Mouse (Mus musculus) bone marrow macrophage, adult 2 months (primary cell): Measurements from ENCODE around the gene Ebf1.

Experiments used
- CTCF ChIP-seq: IDR thresholded peaks from 2 replicates; pipeline ENCODE4 v1.5.1; 2012; ENCODE audit warnings: low read depth, mild to moderate bottlenecking, low read length, moderate library complexity
- POLR2A ChIP-seq: IDR thresholded peaks from 2 replicates; pipeline ENCODE4 v1.6.1; 2012; ENCODE audit warnings: mild to moderate bottlenecking, low read depth, low read length, borderline replicate concordance

DNA sequence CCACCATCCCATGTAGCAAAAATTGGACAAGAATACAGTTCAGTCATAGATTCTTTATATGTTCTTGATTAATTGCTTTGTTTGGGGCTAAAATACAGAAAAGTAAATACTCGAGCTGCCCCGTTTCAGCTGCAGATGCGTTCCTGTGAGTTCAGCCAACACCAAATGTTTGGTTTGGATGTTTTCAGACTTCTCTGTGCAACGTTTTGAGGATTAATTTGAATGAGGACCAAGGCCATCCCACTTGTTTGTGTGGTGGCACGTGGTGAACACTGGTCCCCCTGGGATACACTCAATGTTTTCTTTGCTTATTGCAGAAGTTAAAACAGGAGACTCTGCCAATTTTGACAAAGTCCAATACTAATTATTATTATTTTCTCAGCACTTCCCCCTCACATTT, 289.3 kb downstream of the Ebf1 start:
- TF ChIP-seq CTCF (no peak), POLR2A (no peak)
